Mouse (Mus musculus) gastrocnemius, postnatal 4 days (tissue): ENCODE data around the gene Tmem177. TPM values are rescaled to one million over a fixed set of nuclear protein-coding genes. Genes with fewer than 3 reads are reported as not detected.
A peak's percentile ranks its signal among the peaks of the same experiment; 100 is the strongest.

Experiments used
- DNase-seq, 2 experiments: peaks; one replicate each; pipeline ENCODE4 v3.0.0; 2021 to 2022; ENCODE audit warnings: low spot score in 2 of 2, mixed read lengths in 2 of 2
- total RNA-seq, 2 experiments: library from RNA; stranded (reverse); gene quantifications; 2 replicates each; pipeline ENCODE4 v1.2.3; 2021

Gene Tmem177
- total RNA-seq, 2 experiments from 2014 or later, result 4.4 to 5.2 TPM

DNA sequence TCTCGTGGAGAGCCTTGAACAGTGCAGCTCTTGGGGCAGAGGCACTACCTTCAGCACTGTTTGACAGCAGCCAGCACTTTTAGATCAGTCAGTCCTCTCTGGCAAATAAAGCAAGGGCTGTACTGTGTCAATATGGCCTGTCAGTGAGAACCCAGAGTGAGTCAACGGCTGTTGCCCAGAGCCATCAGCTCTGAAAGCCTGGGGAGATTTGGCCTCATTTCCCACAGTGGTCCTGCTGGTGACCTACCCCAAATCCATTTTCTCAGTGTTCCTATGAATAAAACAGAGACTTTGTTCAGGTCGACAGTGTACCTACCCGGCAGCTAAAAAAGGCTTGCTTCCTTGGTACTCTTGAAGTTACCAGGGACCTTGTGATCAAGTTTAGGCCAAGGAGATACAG lies 21.1 kb downstream of the Tmem177 start:
- DNase-seq, result no peak

DNA sequence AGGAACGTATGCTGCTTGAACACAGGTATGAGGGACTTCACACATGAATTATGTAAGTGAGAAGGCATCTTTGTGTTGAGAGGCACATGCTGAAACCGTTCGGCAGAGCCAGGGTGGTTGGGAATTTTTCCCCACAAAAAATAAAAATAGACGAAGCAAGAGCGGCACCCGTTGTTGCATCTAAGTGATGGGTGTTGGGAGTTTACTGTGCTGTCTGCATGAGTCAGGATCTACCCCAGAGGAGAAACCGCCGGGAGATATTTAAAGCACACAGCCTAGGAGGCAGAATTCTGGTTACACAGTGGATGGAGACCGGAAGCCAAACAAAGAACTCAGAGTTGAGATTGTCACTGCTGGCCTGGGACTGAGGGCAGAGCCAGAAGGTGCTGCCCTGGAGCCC lies 21.9 kb downstream of the Tmem177 start:
- DNase-seq, result no peak

DNA sequence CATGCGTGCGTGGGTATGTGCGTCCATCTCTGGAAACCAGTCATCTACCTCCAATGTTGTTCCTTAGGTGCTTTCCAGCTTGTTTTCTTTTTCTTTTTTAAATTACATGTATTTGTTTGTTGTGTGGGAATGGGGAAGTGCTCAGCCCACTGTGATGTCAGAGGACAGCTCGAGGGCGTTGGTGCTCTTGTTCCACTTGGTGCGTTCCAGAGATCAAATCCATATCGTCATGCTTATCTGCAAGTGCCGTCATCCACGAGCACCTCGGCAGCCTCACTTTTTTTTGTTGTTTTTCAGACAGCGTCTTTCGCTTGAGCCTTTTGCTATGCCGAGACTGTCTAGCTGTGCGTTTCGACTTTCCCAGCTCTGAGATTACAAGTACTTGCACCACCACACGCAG lies 23.7 kb downstream of the Tmem177 start:
- no peak for DNase-seq

DNA sequence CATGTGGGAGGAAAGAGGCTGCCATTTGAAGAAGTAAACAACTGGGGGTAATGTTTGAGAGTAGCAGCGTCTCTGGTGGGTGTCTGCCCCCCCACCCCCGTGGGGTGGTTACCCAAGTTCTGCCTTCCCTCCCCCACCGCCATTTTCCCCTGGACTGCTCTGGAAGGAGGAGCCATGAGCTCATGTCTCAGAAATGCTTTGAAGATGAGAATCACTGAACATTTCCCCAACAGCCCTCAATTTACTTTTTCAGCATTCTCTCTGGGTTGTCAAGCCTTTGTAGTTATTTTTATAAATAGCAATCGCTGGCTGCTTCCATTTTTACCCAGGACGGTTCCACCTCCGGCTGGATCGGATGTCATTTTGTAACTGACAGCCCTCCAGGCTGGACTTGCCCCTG lies 26.7 kb downstream of the Tmem177 start:
- DNase-seq, result no peak

DNA sequence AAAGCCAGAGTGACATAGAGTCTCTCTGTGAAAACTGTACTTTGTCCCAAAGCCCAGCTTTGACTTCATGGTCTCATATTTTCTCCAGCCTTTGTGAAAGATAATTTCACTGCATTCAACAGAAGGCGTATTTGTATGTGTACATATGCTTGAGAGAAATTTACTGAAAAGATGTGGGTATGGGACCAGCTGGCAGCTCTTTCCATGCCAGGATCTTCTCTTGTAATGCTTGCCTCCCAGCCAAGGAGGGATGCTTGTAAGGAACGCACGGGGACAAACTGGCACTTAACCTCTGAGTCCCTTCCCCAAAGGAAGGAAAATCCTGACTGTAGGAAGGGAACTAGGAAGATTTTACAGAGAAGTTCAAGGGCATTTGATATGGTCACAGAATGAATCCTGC lies 28.7 kb downstream of the Tmem177 start:
- DNase-seq, result no peak

DNA sequence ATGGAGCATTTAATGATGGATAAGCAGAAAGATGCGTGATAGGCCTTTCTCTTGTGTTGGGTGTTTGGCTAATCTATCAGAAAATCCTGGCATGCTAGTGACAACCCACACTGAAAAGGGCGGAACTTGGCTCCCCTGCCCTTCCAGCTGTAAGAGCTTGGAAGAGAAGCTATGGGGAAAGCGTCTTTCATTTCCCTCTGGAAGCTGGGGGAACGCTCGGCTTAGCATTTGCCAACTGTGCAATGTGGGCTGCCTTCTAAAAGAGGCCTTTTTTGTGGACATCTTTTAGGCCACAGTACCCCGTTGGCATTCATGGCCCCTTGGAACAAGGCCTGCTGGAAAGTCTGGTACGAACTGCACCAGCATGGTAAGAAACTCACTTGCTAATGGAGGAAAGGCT lies 34.1 kb downstream of the Tmem177 start:
- DNase-seq, result peak in 1 of 2 experiments; percentile 55

DNA sequence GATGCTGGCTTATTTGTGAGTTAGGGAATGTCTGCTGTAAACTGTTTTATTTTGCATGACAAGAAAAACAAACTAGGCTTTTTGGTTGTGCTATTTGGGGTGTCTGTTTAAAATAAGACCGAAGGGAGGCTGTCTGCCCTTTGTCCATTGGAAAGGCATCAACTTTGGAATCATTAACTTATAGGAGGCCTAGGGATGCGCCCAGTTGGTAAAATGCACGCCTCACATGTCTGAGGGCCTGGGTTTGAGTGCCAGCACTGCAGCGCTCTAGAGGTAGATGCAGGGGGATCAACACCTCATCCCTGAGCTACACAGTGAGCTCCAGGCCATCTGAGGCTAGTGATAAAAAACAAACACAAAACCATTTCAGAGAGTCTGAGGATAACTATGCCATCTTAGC lies 35.5 kb downstream of the Tmem177 start:
- DNase-seq, result no peak

DNA sequence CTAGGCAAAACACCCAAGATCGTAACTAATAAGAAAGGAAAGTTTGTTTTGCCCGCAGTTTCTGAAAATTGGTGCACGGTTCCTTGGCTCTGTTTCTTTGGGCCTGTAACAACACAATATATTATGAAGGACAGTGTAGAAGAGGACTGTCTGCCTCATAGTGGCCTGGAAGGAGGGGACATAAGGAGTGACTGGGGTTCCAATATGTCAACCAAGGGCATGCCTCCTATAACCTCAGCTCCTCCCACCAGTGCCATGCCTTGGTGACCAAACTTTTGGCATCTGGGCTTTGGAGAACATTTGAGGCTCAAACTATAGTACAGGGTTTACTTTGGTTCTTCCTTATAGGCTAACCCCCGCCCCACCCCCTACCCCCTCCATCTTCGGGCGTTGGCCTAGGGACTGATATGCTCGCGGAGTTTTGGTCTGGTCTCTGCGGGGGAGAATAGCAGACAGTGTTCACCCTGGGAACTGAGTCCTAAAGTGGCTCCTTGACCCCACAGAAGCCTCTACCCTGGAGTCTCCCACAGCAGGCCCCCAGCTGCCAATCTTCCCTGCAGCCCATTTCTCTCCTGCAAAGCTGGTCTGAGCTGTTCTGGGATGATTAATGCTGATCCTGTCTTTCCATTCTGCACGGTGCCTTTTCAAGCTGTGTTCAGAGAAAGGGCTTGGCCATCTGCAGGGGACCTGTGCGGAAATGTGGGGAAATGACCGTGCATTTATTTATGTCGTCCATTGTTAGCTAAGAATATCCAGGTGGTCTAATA lies 44.4 kb downstream of the Tmem177 start:
- DNase-seq, result no peak

DNA sequence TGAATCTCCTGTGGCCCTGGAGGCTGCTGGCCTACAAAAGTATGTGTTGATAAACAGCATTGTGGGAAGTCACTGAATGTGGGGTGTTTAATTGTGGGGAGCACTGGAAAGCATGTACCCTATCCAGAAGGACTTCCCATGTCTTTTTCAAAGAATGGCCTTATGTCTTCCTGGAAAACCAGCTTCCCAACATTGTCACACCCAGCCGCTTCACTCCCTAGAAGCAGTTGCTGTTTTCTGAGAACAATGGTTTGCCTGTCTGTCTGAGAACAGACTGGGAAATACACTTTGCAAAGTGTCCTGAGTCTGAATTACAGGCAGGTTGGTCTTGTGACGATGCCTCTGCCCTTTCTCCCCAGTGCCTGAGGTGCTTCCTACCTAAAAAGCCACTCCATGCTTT lies 45.7 kb downstream of the Tmem177 start:
- no peak for DNase-seq

DNA sequence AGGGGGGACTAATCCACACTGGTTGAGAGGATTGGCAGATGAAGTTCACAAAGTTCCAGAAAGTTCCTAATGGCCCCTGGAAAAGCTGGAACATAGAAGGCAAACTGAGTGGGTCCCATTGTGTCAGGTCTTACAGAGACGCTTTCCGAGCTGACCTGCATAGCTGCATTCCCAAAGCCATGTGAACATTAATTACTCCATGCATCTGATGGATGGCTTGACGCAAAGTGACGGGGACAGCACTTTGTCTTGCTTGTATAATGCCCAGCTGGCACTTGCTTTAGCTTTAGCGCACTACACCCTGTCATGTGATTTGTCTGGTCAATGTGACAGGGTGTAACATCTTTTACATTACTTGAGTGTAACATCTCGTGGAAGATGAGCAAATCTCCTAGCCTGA lies 47.7 kb downstream of the Tmem177 start:
- no peak for DNase-seq

DNA sequence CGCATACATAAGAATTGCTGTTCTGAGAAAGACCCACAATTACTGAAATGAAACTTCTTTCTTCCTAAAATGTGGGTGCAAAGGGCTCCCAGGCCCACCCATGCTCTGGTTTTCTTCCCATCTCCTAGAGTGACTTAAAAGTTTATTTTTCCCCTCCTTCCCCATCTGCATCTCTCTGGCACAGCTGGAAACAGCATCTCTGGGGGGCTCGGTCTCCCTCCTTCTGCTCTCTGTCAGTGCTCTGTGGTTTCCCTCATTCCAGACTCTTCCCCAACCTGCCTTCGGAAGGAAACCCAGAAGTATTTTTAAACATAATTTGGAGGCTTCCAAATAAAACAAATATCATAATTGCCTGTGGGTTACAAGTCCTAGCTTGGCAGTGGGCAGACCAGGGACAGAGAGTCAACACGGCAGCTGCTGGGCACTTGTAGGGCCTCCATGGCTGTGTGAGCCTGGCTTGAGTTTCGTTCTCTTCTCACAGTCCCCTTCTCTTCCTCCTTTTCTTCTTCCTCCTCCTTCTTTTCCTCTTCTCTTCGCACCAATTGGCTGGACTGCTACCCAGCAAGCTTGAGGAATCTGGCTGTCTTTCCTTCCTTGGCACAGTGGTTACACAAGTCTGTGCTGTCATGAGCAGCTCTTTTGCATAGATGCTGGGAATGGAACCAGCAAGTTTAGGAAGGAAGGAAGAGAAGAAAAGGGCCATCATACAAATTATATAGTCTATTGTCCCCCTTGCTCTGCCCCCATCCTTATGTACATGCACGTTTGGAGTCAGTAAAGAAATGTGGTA lies 49.3 kb downstream of the Tmem177 start:
- DNase-seq, result no peak

DNA sequence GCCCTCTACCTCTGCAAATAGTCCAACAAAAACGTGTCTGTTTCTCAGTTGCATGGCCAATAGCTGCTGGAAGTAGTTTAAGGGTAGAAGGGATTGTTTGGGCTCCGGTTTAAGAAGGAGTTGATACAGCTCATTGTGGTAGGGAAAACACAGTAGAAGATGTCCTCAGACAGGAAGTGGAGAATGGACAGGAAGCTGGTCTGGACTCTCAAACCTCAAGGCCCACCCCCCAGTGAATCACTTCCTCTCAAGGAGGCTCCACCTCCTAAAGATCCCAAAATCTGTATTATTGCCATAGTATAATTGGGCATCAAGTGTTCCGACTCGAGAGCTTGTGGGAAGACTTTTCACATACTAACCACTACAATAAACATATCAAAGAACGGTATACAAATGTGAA lies 53.4 kb downstream of the Tmem177 start:
- no peak for DNase-seq

Other genes with a start within 250 kb of the Tmem177 start
- 10 to 100 TPM; 16.3 to 28.9 TPM for gene Ptpn4, start 75.6 kb downstream of the Tmem177 start, total RNA-seq
- gene Cfap221, start 84.0 kb upstream of the Tmem177 start, total RNA-seq, result not detected
- 1 to 10 TPM; 2.0 to 2.4 TPM for gene Sctr, start 93.7 kb upstream of the Tmem177 start, total RNA-seq
- gene Tmem37, start 160.9 kb upstream of the Tmem177 start, total RNA-seq, result 10 to 100 TPM; 11.7 to 16.9 TPM
- 100 to 1,000 TPM; 389 to 439 TPM for gene Dbi, start 207.9 kb upstream of the Tmem177 start, total RNA-seq
- 1 to 10 TPM; 5.5 to 9.0 TPM for gene 3110009E18Rik, start 208.0 kb upstream of the Tmem177 start, total RNA-seq